Mouse (Mus musculus) urinary bladder, postnatal 14 days (tissue): ENCODE results near the gene Pmepa1.

Experiments used
- DNase-seq: peaks from one replicate; pipeline ENCODE4 v3.0.0; 2021; ENCODE audit warnings: low spot score

Pmepa1 gene

DNA sequence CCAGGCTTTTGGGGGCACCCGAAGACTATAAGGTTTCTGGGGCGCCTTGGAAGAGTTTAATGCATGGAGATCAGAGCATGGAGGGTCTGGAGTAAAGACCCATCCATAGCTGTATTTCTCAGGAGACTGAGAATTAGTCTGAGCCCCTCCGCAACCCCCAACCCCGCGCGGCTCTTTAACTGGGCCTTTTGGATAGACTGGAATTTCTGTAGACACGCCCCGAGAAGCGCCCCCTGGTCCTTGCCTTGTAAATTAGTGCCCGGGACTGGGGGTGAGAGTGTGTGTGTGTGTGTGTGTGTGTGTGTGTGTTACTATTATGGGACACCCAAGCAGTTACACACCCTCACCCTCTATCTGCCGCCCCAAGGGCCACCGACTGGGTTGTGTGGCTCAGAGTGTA is 526 bp upstream of the Pmepa1 start:
- no peak for DNase-seq

DNA sequence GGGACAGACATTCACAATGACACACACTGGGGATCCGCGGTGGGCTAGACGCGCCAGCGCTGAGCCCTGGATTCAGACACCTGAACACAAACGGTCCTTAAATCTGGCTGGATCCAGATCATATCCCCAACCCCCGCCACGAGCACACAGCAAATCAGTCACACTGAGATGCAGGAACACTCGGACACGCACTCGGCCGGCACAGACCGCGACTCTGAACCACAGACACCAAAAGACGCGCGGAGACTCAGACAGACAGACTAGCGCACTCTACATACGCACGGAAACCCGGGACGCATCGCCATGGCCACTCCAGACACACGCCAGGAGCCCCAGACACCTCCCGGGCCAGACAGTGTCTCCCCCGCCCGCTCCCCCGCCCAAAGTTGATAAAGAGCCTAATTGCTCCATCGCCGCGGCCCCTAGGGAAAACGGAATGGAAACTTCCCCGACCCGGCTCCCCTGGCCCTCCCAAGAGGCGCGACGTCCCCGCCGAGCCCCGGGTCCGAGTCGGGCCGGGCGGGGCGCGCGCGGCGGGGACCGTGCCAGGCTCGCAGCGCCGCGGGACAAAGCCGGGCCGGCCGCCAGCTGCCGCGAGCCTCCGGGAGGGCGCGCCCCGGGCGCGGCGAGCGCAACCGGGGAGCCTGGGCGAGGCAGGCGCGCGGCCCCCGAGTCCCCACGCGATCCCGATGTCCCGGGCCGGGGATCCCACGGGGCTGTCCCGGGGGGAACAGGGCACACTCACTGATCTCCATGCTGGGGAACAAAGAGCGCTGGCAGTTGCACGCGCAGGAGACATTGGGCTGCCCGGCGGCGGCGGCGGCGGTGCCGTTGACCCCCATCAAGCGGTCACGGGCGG is 761 bp downstream of the Pmepa1 start:
- DNase-seq: peak; percentile 50

- DNase-seq: no peak
Observed at GRCm38 (mm10) chr2:173274428-173275342, 1.6 kb downstream of the Pmepa1 start.

DNA sequence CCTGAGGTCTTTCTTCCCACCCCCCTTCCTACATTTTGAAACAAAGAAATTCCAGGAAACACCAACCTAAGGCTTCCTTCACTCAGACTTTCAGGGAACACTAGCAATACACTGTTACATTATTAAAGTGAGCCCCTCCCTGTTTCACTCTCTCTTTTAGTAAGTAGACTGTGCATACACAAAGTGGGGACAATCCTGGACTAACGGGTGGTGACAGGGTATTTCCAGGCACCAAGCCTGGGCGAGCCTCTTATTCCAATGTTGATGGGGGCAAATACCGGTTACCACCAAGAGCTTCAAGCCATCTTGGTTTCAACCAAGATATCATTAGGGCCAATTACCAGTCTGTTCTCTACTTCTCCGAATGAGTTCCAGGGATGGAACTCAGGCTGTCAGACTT is 2.4 kb downstream of the Pmepa1 start:
- no peak for DNase-seq

- no peak for DNase-seq
Observed at GRCm38 (mm10) chr2:173272354-173272900, 3.9 kb downstream of the Pmepa1 start.

- no peak for DNase-seq
Observed at GRCm38 (mm10) chr2:173271541-173271940, 4.8 kb downstream of the Pmepa1 start.

- DNase-seq: no peak
Observed at GRCm38 (mm10) chr2:173270601-173271248, 5.6 kb downstream of the Pmepa1 start.

DNA sequence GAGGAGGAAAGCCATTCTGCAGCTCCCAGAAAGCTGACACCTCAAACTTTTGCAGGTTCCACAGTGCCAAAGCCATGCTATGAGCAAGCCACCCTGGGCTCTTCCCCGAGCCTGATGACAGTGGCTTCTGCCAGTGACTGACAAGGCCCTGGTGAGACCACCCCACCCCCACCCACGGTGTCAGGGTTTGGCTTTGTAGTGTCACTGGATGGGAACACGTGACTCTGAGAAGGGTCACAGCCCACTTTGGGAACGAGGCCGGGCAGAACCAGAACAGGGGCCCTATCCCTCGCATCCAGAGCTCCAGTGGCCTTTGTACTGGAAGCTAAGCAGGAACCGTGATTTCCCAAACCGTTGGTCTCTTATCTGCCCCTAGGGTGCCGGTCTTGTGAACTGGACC is 6.1 kb downstream of the Pmepa1 start:
- DNase-seq: no peak

- no peak for DNase-seq
Observed at GRCm38 (mm10) chr2:173267562-173267961, 8.8 kb downstream of the Pmepa1 start.

DNA sequence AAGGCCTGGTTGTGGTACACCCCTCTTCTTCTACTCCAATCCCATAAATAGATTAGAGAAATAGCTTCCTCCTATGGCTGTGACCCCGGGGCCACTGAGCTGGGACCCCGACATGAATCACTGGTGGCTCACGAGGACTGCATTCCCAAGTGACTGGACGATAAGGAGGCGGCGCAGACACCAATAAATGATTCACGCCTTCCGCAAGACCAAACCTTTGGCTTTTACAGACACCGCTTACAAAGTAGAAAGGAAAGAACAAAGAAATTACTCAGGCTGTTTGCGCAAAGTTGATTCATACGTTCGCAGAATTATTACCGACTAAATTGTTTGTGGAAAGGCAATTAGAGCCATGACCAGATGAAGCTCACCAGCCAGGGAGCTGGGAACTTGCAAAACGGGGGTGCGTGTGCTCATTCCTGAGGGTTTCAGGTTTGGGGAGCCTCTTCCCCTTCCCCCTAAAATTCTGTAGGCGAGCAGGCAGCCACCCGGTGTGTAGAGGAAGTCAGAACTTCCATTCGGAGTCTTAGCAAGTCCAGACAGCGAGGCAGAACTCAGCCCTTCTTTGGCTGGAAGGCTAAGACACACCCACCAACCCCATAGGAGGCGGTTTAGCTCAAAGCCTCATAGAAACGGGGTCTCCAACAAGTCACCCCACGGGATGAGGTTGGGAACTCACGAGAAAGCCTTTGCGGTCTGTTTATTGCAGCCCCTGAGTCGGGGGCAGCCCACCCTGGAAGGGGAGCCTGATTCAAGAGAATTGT is 9.8 kb downstream of the Pmepa1 start:
- peak; percentile 48 for DNase-seq

GRCm38 (mm10) chr2:173265468-173266265 is 10.7 kb downstream of the Pmepa1 start:
- DNase-seq: no peak

DNA sequence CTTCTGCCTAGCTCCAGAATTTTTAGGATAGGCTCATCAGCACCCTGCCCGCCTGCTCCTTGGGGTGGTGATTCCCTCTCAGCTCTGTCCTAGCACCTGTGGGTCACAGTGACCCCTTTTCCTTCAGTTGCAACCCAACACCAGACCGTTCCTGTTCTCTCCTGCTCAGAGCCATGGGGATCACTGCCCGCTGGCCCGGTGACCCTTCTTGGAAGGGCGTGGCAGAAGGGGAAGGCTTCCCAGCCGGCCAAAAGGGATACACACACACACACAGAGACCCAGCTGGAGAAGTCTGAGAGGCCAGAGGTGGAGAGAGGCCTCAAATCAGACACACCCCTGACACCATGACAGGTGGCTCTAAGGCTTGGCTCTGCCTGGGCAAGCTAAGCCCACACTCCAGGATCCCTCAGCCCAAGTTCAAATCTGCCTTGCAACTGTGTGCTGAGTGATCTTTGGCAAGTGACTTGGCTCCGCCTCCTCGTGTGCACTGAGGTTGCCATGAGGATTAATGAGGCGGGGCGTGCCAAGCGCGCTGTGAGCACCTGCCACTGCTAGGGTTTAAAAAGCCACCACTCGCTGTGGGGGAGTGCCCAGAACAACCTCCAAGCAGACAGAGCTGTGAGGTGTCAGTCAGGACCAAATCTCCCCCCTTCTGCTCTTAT is 11.7 kb downstream of the Pmepa1 start:
- DNase-seq: peak; percentile 59

GRCm38 (mm10) chr2:173263636-173264330 is 12.6 kb downstream of the Pmepa1 start:
- DNase-seq: peak; percentile 68

DNA sequence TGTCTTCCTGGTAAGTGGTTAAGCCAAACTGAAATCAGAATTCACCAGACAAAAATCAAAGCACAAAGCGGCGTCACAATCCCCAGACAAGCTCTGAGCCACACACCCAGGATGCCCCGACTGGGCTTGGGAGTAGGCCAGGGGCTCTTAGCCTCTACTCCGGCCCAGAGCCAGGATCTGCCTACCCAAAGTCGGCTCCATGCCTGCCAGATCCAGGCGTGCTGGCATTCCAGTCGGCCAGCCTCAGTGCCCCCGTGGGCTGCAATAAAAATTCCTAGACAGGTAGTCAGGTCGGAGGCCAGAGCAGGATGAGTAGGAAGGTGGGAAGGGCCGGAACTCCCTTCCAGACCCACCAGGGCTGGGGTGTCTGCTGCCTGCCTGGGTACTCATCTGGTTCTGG is 14.8 kb downstream of the Pmepa1 start:
- DNase-seq: no peak

DNA sequence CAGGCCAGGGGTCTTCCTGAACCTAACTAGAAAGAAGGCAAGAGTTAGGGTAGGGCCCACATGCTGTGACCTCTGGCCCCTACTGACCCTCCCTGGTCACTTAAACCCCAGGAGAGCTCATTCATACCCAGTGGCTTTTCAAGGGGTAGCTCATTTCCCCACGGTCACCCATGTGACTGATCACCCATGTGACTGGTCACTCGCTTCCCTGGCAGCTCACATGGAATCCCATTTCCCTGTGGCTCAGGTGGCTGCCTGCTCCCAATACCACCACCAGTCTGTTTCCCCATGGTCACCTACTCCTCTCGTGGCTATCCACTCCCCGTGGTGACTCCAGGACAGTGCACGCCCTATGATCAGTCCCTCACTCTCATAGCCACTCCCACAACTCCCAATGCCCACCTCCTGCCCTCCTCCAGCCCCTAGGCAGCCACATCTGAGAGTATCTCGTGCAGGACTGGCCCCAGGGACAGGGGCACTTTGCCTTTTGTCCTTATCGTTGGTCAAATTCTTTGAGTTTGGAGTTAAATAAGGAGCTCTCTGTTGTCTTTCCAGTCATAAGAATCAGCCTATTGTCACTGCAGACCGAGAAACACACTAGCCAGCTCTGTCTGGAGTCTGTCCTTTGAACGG is 17.8 kb downstream of the Pmepa1 start:
- no peak for DNase-seq

- peak; percentile 81 for DNase-seq
Observed at GRCm38 (mm10) chr2:173257610-173258009, 18.7 kb downstream of the Pmepa1 start.

- no peak for DNase-seq
Observed at GRCm38 (mm10) chr2:173256552-173256949, 19.8 kb downstream of the Pmepa1 start.

DNA sequence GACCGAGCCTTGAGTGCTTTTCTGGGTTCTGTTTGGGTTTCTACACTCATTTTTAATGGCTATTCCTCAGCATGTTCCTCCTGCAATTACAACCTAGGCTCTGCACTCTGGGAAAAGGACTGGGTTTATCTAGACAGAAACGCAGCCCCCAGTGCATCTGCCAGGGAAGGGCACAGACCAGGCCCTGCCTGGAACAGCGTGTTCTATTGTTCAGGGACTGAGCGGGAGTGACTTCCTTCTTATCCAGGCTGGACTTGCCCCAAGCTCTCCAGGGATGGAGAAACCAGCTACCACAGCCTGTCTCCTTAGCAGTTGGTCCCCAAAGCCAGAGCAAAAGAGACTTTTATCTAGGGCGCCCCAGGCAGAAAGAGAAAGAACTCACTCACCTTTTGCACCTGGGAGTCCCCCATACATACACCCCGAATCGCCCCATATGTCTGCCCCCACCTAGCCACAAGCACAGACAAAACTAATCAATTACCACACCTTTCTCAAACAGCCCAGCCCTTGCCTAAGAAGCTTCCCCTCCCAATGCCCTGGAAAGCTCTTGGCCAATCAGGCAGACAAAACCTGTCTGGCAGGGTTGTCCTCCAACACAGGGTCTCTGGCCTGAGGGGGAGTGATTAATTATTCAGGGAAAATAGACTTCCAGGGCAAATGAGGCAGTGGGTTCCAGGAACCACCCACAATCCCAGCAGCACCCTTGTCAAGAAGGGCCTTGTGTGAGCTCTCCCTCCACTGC is 20.4 kb downstream of the Pmepa1 start:
- peak; percentile 48 for DNase-seq
